Mouse (Mus musculus) midbrain, embryonic 11.5 days (tissue): ENCODE results near the gene B3galt4. TPM values are rescaled to one million over a fixed set of nuclear protein-coding genes. Genes with fewer than 3 reads are reported as not detected.
A peak's percentile ranks its signal among the peaks of the same experiment; 100 is the strongest.

ENCODE experiments used
- ATAC-seq: fragments of 200-750 bp; cut with Nextera tagmentation; 2 replicates; pipeline ENCODE4 v1.8.0; 2017; ENCODE audit warnings: moderate TSS enrichment, moderate library complexity; ENCODE audit not compliant: low FRiP score
- DNase-seq: peaks from one replicate; pipeline ENCODE4 v3.0.0; 2015; ENCODE audit warnings: low spot score; ENCODE audit errors: missing footprints
- H3K27ac ChIP-seq: fragments of 300-500 bp; sonication (generic); 2 replicates; pipeline ENCODE4 v1.5.1; 2014; ENCODE audit warnings: low read depth, low read length
- H3K27me3 ChIP-seq: fragments of 300-500 bp; sonication (generic); 2 replicates; pipeline ENCODE4 v1.6.1; 2014; ENCODE audit warnings: mild to moderate bottlenecking, low read length, moderate library complexity, mixed read lengths; ENCODE audit not compliant: control insufficient read depth, insufficient read depth
- H3K36me3 ChIP-seq: fragments of 300-500 bp; sonication (generic); 2 replicates; pipeline ENCODE4 v1.6.1; 2014; ENCODE audit warnings: mild to moderate bottlenecking, low read length, moderate library complexity, mixed read lengths; ENCODE audit not compliant: control insufficient read depth, insufficient read depth
- H3K4me1 ChIP-seq: fragments of 300-500 bp; sonication (generic); 2 replicates; pipeline ENCODE4 v1.6.1; 2014; ENCODE audit warnings: low read length; ENCODE audit not compliant: control insufficient read depth, insufficient read depth
- H3K4me2 ChIP-seq: fragments of 300-500 bp; sonication (generic); 2 replicates; pipeline ENCODE4 v1.6.1; 2014; ENCODE audit warnings: mild to moderate bottlenecking, moderate library complexity
- H3K4me3 ChIP-seq: fragments of 300-500 bp; sonication (generic); 2 replicates; pipeline ENCODE4 v1.5.1; 2014; ENCODE audit warnings: low read depth, low read length
- H3K9ac ChIP-seq: fragments of 300-500 bp; sonication (generic); 2 replicates; pipeline ENCODE4 v1.6.1; 2014; ENCODE audit warnings: low read length
- H3K9me3 ChIP-seq: fragments of 300-500 bp; sonication (generic); 2 replicates; pipeline ENCODE4 v1.6.1; 2016; ENCODE audit warnings: low read length; ENCODE audit not compliant: control insufficient read depth
- WGBS: fragments of 180-500 bp; shearing (Covaris S2); extraction: QIAGEN DNeasy Blood & Tissue Kit; methylation state at CpG from one replicate; pipeline ENCODE4 v1.1.7; 2014; 5-methylcytosine and 5-hydroxymethylcytosine counted together
- polyA plus RNA-seq: library from polyadenylated mRNA; unstranded; fragments of >200 nt; fragmentation: Nextera tagmentation; extraction: Ambion mirVana; gene quantifications from 2 replicates; pipeline ENCODE4 v1.2.1, GENCODE M21; 2014

The B3galt4 gene
- polyA plus RNA-seq, 1 experiment from 2014 or later: 4.2 TPM

GRCm38 (mm10) chr17:33972691-33973090, 21.4 kb upstream of the B3galt4 start:
- no peak overlapping the region for H3K9ac ChIP-seq
- no peak overlapping the region for H3K4me2 ChIP-seq
- peaks cover 7% of the 10 kb centered on the region for H3K27me3 ChIP-seq
- 13% methylated on average over 1 of the region's 1 CpGs for WGBS
- H3K36me3 ChIP-seq: no peaks in the 10 kb centered on the region
- H3K27ac ChIP-seq: no peak overlapping the region
- DNase-seq: no peak
- no peak for ATAC-seq
- no peak overlapping the region for H3K4me3 ChIP-seq
- no peaks in the 10 kb centered on the region for H3K9me3 ChIP-seq
- no peaks in the 10 kb centered on the region for H3K4me1 ChIP-seq

- WGBS: 78% methylated on average over 4 of the region's 4 CpGs
- no peak overlapping the region for H3K27ac ChIP-seq
- no peaks in the 10 kb centered on the region for H3K36me3 ChIP-seq
- no peaks in the 10 kb centered on the region for H3K9me3 ChIP-seq
- no peak overlapping the region for H3K4me2 ChIP-seq
- no peak for DNase-seq
- no peak for ATAC-seq
- no peak overlapping the region for H3K4me3 ChIP-seq
- H3K27me3 ChIP-seq: no peaks in the 10 kb centered on the region
- no peak overlapping the region for H3K9ac ChIP-seq
- no peaks in the 10 kb centered on the region for H3K4me1 ChIP-seq
These were observed 18.1 kb upstream of the B3galt4 start for GRCm38 (mm10) chr17:33969394-33969793.

GRCm38 (mm10) chr17:33968927-33969326, 17.6 kb upstream of the B3galt4 start:
- Histone ChIP-seq H3K27ac (no peak overlapping the region), H3K4me2 (no peak overlapping the region), H3K4me3 (no peak overlapping the region), H3K36me3 (no peaks in the 10 kb centered on the region), H3K9ac (no peak overlapping the region), H3K9me3 (no peaks in the 10 kb centered on the region), H3K4me1 (no peaks in the 10 kb centered on the region), H3K27me3 (no peaks in the 10 kb centered on the region)
- 38% methylated on average over 5 of the region's 5 CpGs for WGBS
- DNase-seq (no peak), ATAC-seq (peak; percentile 64)

- 3% methylated on average over 9 of the region's 9 CpGs for WGBS
- Histone ChIP-seq H3K9ac (no peak overlapping the region), H3K27ac (no peak overlapping the region), H3K4me2 (no peak overlapping the region), H3K9me3 (no peaks in the 10 kb centered on the region), H3K36me3 (no peaks in the 10 kb centered on the region), H3K27me3 (no peaks in the 10 kb centered on the region), H3K4me3 (no peak overlapping the region), H3K4me1 (no peaks in the 10 kb centered on the region)
- ATAC-seq (peak; percentile 69; the same call in 1 of the 2 replicates), DNase-seq (peak; percentile 99)
These were observed 17.2 kb upstream of the B3galt4 start for GRCm38 (mm10) chr17:33968489-33968888.

GRCm38 (mm10) chr17:33965846-33966550, 14.7 kb upstream of the B3galt4 start:
- Histone ChIP-seq H3K4me2 (no peak overlapping the region), H3K27ac (no peak overlapping the region), H3K9me3 (no peaks in the 10 kb centered on the region), H3K27me3 (no peaks in the 10 kb centered on the region), H3K4me3 (no peak overlapping the region), H3K36me3 (peaks cover 7% of the 10 kb centered on the region), H3K9ac (no peak overlapping the region), H3K4me1 (no peaks in the 10 kb centered on the region)
- WGBS: 89% methylated on average over 16 of the region's 16 CpGs
- DNase-seq (no peak), ATAC-seq (no peak)

- DNase-seq (no peak), ATAC-seq (no peak)
- Histone ChIP-seq H3K4me2 (no peak overlapping the region), H3K9ac (no peak overlapping the region), H3K27ac (no peak overlapping the region), H3K9me3 (no peaks in the 10 kb centered on the region), H3K36me3 (peaks cover 7% of the 10 kb centered on the region), H3K4me3 (no peak overlapping the region), H3K4me1 (no peaks in the 10 kb centered on the region), H3K27me3 (no peaks in the 10 kb centered on the region)
- 92% methylated on average over 14 of the region's 17 CpGs for WGBS
These were observed 14.0 kb upstream of the B3galt4 start for GRCm38 (mm10) chr17:33965082-33965845.

- ATAC-seq (no peak), DNase-seq (no peak)
- Histone ChIP-seq H3K9ac (no peak overlapping the region), H3K4me2 (no peak overlapping the region), H3K27me3 (no peaks in the 10 kb centered on the region), H3K27ac (no peak overlapping the region), H3K4me1 (no peaks in the 10 kb centered on the region), H3K4me3 (no peak overlapping the region), H3K36me3 (peaks cover 15% of the 10 kb centered on the region), H3K9me3 (no peaks in the 10 kb centered on the region)
- WGBS: 96% methylated on average over 7 of the region's 7 CpGs
These were observed 11.6 kb upstream of the B3galt4 start for GRCm38 (mm10) chr17:33962876-33963275.

GRCm38 (mm10) chr17:33959948-33960347, 8.7 kb upstream of the B3galt4 start:
- 91% methylated on average over 15 of the region's 15 CpGs for WGBS
- no peak overlapping the region for H3K4me3 ChIP-seq
- no peak overlapping the region for H3K4me2 ChIP-seq
- no peak for DNase-seq
- peaks cover 7% of the 10 kb centered on the region for H3K4me1 ChIP-seq
- peaks cover 15% of the 10 kb centered on the region for H3K36me3 ChIP-seq
- no peaks in the 10 kb centered on the region for H3K27me3 ChIP-seq
- H3K9ac ChIP-seq: no peak overlapping the region
- H3K27ac ChIP-seq: no peak overlapping the region
- H3K9me3 ChIP-seq: no peaks in the 10 kb centered on the region
- ATAC-seq: no peak

GRCm38 (mm10) chr17:33959135-33959534, 7.8 kb upstream of the B3galt4 start:
- Histone ChIP-seq H3K36me3 (peaks cover 15% of the 10 kb centered on the region), H3K27me3 (no peaks in the 10 kb centered on the region), H3K4me3 (no peak overlapping the region), H3K9ac (no peak overlapping the region), H3K4me1 (peaks cover 14% of the 10 kb centered on the region), H3K4me2 (no peak overlapping the region), H3K9me3 (no peaks in the 10 kb centered on the region), H3K27ac (no peak overlapping the region)
- ATAC-seq (no peak), DNase-seq (no peak)
- 93% methylated on average over 13 of the region's 13 CpGs for WGBS
